Mouse (Mus musculus) frontal cortex, postnatal 25 days (tissue): ENCODE measurements around the gene Otof.

ENCODE experiments used
- DNase-seq, 2 experiments: peaks; one replicate each; pipeline ENCODE4 v3.0.0; 2022; ENCODE audit warnings: low spot score in 2 of 2

Gene Otof

DNA sequence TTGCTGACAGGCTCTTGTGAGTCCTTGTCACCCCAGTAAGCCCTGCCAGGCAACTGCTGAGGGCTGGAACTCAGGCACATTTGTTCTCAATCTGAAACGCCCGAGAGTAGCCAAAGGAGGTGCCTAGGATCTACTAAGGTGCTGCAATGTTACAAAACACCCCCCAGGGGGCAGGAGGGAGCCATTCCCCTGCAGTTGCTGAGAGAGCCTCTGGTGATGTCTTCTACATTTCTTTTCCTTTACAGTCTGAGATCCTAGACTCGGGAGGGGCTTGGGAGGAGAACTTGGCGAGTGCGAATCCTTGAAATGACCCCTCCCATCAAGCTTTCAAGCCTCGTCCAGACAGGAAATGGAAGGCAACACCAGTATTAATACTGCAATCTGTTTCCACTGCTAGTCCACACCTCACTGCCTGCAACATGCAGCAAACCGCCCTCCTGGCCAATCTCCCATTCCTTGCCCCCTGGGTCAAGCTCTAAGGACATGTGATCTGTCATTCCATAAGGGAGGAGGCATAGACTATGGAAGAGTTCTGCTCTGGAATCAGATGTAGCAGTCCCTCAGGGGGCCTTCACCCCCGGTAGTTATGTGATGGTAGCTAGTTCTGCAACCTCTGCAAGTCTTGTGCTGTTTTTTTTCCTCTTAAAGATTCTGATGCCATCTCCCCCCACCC lies 38.0 kb downstream of the Otof start:
- peak in 1 of 2 experiments; percentile 34 for DNase-seq

- DNase-seq, result no peak
Measured at GRCm38 (mm10) chr5:30423121-30423520, 38.6 kb downstream of the Otof start.

DNA sequence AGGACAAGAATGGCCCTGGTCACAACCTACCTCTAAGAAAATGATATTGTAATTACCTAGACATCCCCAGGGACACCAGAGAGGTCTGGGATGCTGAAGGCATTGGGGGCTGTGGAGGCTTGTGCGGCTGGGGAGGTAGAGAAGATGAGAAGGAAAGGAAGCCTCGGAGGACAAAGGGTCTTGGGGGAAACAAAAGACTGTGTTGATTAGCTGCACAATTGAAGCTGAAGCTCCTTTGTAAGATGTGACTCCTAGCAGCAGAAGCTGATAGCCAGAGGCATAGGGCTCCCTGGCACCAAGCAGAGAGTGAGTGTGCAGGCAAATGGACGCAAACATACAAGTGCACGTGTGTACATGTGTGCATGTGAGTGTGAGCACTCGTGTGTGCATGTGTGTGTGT lies 45.1 kb downstream of the Otof start:
- no peak for DNase-seq

DNA sequence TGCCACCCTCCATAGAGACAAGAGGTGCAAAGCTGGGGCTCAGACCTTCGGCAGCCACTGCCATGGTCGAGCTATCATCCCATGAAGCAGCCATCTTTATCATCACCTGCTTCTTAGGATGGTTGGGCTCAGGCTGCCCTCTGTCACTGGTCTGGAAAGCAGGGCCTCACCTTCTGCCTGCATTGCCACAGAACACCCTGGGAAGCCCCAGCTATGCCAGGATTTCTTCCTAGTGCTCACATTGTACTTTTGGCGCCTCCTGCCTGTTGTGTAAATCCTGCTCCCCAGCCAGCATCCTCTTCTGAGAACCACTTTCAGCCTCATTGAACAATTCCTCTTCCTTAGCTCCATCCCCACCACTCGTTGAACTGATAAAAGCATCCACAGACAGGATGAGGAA lies 45.9 kb downstream of the Otof start:
- no peak for DNase-seq

- no peak for DNase-seq
Measured at GRCm38 (mm10) chr5:30415381-30415780, 46.4 kb downstream of the Otof start.

- no peak for DNase-seq
Measured at GRCm38 (mm10) chr5:30411524-30411923, 50.2 kb downstream of the Otof start.

DNA sequence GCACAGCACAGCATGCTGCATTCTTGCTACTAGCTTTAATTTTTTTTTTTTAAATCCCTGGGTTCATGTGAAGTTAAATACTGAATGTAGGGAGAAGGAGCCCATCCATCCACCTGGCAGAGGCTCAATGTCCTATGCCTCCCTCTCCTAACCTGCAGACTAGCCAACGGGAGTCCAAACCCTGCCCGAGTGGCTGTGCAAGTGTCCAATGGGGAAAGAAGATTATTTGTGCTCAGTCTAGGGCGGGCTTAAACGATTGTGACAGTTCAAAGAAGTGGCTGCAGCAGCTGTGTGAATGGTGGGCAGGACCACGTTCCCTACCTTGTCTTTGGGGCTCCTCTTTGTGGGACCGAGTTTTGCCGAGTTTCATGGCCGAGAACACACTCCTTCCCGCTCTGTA lies 54.9 kb downstream of the Otof start:
- no peak for DNase-seq

GRCm38 (mm10) chr5:30401165-30401564 lies 60.6 kb downstream of the Otof start:
- DNase-seq, result no peak

DNA sequence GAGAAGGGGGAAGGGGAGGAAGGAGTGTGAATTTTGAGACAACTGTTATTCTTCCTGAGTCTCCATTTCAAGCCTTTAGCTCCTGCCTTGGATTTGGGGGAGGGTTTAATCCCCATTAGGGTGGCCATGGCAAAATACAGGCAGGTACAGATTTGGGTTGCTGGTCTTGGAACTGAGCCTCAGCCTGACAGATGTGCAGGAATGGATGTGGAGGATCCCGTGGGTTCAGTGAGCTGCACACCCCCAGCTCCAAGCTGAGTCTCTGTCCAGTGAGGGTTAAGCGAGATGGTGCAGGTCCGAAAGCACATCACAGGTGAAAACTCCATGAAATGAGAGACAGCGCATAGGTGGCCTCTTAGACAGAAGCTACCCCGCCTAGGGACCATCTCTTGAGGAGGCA lies 61.2 kb downstream of the Otof start:
- DNase-seq, result no peak

DNA sequence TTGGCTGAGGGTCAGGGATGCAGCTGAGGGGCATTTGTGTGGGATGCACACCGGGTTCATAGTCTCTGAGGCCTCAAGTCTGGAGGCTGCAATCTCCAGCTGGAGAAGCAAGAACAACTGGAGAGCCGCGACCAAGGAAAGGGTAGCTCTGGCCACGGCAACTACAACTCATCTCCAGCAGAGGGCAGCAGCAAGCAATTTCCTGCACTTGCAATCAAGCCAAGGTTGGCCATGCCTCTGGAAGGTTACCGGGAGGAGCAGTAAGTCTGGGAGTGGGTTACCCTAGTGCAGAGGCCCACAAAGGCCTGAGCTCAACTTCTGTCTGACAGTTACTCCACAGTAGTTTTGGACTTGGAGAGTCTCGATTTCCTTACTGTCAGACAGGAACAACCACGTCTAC lies 70.3 kb downstream of the Otof start:
- DNase-seq, result peak; percentile 62 to 67

DNA sequence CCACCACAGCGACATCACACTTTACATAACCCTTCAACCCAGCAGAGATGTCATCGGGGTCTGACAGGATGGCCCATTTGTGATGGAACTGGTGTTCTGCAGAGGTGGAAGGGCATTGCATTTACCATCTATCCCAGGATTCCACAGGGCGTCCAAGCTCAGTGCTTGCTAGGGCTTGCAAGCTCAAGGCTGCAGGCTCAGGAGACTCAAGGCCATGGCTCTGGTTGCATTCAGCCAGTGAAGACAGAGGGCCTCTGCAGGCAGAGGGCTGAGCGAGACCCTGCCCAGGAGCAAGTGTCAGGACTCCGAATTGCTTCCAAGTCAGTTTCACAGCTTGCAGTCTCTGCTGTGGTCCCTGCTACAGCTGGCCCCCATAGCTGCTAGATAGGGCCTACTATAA lies 71.9 kb downstream of the Otof start:
- DNase-seq, result no peak

DNA sequence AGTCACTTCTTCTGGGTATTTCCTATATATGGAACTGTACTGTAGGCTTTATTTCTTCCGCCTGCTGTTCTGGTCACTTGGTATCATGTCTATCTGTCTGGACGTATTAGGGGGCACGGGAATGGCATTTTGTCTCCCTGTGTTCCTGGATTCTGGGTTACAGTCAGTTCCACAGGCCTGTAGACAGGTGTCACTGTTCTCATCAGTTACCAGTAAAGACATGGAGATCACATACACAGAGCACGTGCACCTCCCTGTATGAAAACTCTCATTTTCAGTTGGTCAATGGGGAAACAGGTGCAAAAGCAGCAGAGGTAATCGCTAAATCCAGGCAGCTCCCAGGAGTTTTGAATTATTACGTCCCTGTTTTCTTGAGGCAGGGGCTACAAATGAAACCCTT lies 74.0 kb downstream of the Otof start:
- no peak for DNase-seq

DNA sequence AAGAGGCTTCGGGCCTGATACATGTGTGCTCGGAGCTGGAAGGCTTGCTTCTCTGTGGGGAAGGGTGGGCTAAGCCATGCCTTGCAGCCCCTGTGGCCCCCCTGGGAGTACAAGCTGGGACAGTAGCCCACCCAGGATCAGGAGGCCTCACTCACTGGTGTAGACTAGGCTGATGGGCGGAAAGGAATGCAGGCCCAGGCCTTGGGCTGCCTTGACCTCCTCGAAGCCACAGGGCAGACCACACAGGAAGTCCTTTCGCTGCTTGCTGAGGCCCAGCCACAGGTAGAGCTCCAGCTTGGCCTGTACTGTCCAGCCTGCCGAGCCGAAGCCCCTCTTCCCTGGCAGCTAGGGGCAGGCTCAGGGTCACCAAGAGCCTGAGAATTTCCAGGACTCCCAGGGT lies 78.9 kb downstream of the Otof start:
- no peak for DNase-seq

DNA sequence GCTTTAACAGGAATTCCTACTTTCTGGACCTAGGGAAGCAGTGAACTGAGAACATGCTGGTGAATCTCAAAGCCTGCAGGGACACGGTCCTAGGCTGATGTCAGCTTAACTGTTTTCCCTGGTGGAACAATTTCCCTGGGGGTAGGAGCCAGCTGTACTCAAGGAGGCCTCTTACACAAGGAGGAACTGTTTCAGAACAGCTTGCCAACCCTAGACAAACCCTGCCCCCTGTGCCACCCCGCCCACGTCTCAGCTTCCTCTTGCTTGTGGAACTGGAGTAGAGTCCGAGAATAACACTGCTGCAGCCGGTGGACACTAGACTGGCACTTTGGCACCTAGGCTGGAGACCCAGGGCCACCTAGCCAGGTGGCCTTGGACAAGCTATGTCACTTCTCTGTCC lies 92.3 kb downstream of the Otof start:
- peak in 1 of 2 experiments; percentile 15 for DNase-seq

DNA sequence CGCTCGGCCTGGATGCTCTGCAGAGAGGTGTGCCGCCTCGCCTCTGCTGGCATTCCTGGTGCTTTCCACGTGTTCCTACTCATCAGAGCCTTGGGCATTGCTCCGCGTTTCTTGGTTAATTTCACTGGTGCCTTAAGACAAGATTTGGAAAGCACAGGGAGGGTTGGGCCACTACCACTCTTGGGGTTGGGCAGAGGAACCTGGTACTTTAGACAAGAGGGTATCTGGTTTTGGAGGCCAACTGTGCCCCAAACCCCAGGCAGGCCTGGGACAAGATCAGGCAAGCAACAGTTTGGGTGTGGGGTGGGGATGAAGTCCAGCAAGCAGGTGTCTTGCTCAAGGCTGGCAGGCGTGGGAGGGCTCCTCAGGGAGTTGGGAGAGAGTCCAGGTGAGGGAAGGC lies 94.3 kb downstream of the Otof start:
- DNase-seq, result no peak

DNA sequence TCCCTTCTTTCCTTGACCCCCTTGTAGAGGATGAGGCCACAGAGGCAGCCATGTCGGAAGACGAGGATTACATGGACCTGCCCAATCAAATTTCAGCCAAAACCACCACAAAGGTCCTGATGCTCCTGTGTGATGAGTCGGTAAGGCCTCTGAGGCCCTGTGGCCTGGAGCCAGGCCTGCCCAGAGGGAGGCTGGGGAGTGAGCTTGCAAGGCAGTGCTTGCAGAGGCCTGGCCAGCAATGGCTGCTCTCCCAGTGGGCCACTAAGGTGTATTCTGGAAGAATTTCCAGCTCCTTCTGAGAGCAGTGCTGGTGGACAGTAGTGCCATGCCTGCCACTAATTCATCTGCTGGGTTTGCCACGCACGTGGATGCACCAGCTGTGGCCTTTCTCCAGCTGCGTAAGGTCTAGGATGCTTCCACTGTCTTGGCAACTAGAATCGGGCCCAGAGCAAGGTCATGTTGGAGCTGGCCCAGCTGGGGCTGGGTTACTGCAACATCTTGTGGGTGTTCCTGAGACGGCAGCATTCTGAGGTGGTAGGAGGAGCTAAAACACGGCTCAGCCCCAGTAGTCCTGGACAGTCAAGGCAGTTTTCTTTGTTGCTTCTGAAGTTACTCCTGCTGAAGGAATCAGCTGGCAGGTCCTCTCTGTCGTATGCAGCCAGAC lies 103.2 kb downstream of the Otof start:
- DNase-seq, result no peak

GRCm38 (mm10) chr5:30356647-30357046 lies 105.1 kb downstream of the Otof start:
- DNase-seq, result no peak

GRCm38 (mm10) chr5:30355559-30356159 lies 106.1 kb downstream of the Otof start:
- DNase-seq, result no peak

DNA sequence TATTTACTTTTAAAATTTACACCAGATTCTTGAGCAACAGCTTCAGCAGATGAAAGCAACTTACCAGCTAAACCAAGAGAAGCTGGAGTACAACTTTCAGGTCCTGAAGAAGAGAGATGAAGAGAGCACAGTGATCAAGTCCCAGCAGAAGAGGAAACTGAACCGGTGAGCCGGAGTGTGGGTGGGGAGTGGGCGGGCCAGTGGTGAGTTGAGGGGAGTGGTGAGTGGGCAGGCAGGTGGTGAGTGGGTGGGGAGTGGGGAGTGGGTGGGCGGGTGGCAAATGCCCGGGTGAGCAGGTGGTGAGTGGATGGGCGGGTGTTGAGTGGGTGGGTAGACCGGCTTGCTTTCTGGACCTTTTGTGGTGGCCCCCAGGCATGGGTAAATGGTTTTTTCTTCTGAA lies 106.6 kb downstream of the Otof start:
- DNase-seq, result no peak

- no peak for DNase-seq
Measured at GRCm38 (mm10) chr5:30353605-30354004, 108.1 kb downstream of the Otof start.

- DNase-seq, result no peak
Measured at GRCm38 (mm10) chr5:30343886-30344285, 117.8 kb downstream of the Otof start.

GRCm38 (mm10) chr5:30343107-30343506 lies 118.6 kb downstream of the Otof start:
- DNase-seq, result peak; percentile 17 to 44

DNA sequence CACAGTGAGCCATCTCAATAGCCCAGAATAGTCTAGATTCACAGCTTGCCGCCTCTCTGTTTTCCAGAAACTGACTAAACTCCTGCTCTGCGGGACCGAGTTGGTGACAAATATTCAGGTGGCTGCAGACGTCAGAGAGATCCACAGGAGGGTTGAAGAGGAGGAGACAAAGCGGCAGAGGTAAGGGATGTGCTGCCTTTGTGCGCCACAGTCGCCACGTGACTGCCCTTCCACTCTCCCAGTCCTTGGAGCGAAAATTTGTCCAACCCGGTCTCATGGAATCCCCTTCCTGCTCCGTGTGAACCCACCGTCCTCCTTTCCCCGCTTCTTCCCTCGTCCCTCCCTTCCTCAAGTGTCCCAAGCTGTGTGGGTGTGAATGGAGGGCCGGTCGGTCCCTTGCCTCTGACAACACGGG lies 119.1 kb downstream of the Otof start:
- DNase-seq, result no peak
